Mouse (Mus musculus) thymus, postnatal 4 days (tissue): ENCODE measurements around the gene Slc30a2.
"Not testable (repeated sequence)": the region's sequence is repeated elsewhere in the genome, so short reads cannot be mapped to it uniquely, and the experiment has no call there.

Experiments
- DNase-seq: peaks from one replicate; pipeline ENCODE4 v3.0.0; 2021

Gene Slc30a2

DNA sequence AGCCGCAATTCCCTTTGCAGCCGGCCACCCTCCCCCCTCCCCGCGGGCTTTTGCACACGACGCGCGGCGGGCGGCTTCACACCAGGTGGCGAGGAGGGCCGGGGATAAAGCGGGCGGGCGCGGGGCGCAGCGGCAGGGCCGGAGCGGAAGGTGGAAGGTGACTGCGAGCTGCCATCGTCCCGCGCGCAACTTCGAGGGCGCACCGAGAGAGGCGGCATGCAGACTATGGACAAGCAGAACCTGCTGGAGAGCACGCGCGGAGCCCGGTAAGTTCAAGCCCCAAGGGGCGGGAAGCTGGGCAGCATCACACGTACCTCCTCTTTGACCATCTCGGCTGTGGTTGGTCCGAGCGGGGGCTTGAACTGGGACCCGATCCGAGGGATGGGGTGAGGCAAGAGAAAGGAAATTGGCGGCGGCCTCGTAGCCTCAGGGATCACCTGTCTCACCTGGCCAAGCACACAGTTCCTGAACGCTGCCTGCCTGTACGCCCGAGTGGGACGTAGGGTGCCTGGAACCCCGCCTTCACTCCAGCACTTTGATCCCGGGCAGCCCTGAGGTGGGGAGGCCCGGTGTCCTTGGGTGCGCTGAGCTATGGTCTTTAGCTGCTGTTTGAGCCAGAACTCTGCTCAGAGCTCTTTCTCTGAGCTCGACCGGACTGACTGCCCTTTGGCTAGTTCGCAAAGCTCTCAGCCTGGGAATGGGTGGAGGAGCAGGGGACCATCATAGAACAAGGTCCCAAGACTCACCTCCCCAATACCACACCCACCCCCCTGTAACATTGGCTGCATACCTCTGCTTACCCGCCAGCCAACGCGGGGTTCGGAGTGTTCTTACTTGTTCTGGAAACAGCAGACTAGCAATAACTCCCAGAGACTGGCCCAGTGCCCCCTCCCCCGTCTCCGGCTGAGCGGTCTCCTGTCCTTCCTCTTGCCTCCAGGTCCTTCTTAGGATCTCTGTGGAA lies at the start of gene Slc30a2:
Gene Slc30a2, plus strand, starts transcription at position 111 of the 961 bp plus-strand sequence.
- DNase-seq, result peak; percentile 58

DNA sequence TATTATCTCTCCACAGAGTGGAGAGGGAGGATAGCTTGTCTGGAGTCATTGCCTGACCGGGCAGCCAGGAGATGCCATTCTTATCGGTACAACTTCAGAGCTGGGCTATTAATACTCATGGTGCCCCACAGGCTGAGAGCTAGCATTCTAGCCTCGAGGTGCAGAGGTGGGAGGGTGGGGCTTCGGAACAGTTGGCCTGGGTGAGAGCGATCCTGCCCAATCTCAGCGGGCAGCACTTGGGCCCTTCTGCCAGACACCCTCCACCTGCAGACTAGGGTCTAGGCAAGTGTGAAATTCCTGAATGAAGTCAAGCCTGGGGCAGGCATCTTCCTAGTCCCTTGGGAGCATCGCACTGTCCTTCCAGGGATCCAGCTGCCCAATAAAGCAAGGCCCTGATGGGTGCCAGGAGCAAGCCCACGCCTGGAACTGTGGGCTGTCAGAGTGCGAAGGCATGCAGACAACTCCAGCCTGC lies 49.3 kb upstream of the Slc30a2 start:
- no peak for DNase-seq

DNA sequence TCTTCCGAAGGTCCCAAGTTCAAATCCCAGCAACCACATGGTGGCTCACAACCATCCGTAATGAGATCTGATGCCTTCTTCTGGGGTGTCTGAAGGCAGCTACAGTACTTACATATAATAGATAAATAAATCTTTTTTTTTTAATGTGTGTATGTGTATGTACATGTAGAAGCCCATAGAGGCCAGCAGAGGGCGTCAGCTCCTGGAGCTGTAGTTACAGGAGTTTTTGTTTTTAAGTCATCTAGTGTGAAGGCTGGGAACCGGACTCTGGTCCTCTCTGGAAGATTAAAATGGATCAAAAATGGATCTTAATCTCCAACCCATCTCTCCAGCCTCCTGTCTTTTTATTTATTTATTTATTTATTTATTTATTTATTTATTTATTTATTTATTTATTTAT lies 46.9 kb upstream of the Slc30a2 start:
- not testable (repeated sequence) for DNase-seq

DNA sequence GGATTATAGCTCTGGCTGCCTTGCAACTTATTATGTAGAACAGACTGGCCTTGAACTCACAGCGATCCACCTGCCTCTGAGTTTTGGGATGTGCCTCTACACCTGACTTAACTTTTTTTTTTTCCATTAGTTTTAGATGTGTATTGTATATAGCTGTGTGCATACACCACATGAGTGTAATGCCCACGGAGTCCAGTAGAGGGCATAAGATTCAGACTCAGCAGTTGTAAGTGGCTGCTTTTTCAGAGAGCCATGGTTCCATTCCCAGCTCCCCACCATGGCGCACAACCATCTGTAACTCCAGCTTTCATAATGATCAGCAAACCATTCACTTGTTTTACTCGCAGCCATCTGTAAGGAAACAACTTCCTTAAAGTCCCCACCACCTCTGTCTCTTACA lies 46.5 kb upstream of the Slc30a2 start:
- DNase-seq, result peak; percentile 35

DNA sequence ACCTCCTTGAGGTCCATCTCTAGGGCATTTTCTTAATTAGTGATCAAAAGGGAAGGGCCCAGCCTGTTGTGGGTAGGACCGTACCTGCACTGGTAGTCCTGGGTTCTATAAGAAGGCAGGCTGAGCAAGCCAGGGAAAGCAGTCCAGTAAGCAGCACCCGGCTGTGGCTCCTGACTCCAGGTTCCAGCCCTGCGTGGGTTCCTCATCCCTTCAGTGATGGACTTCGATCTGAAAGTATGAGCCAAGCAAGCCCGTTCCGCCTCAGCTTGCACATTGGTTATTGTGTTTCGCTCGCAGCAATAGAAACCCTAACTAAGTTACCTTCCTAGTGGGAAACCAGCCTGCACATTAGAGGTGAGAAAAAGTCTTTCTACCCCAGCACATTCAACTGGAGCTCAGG lies 45.6 kb upstream of the Slc30a2 start:
- DNase-seq, result no peak

DNA sequence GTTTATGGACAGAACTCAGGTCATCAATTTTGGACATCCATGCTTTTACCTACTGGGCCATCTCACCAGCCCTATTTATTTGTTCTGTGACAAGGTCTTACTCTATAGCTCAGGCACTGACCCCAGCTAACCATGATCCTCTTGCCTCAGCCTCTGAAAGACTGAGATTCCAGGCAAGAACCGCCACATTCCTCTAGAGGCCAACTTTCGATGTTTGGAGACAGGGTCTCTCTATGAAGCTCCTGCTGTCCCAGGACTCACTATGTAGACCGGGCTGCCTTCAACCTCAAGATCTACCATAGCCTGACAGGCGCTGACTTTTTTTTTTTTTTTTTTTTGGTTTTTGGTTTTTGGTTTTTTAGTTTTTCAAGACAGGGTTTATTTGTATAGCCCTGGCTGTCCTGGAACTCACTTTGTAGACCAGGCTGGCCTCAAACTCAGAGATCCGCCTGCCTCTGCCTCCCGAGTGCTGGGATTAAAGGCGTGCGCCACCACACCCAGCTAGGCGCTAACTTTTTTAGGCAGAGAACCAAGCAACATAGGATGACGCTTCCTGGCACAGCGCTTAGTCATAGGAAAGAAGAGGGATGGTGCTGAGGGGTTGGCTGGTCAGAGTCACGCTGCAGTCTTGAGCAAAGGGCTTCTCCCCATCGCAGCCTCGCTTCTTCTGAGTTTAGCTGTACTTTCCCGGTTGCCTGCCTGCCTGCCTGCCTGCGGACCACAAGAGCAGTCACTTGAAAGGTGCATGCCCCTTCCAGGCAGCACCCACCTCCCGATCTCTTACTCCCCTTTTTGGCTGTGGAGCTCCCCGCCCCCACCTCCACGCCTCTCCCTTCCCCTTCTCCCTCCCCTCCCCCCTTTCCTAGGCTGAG lies 44.1 kb upstream of the Slc30a2 start:
- no peak for DNase-seq

DNA sequence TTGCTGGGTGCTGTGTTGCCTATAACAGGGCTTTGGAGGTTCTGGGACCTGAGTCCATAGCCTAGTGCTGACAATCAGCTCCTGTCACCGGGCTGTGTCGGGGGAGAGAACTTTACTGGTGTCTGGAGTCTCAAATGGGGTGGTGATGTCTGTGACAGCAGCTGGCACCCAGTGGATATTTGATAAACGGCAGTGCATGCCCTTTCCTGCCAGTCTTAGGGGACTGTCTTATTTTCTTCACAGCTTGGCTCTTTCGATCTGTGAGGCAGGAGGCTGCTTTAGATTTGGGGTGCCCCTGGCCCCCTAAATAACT lies 43.5 kb upstream of the Slc30a2 start:
- no peak for DNase-seq

DNA sequence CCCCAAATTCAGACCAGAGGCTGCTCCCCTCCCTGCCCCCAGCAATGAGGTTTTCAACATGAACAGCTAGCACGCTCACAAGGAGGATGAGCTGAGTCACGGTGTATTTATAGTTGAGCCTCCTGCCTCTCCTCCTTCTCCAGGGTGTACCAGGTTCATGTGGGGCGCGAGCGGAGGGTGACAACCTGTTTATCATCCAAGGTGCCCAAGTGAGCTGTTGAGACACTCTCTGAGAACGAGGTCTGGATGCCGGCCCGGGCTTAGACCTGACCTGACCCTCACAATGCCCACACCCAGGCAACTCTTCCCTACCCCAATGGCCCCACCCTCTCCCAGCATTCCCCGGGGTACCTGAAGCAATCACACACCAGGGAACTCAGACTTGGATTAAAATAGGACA lies 42.7 kb upstream of the Slc30a2 start:
- DNase-seq, result no peak

DNA sequence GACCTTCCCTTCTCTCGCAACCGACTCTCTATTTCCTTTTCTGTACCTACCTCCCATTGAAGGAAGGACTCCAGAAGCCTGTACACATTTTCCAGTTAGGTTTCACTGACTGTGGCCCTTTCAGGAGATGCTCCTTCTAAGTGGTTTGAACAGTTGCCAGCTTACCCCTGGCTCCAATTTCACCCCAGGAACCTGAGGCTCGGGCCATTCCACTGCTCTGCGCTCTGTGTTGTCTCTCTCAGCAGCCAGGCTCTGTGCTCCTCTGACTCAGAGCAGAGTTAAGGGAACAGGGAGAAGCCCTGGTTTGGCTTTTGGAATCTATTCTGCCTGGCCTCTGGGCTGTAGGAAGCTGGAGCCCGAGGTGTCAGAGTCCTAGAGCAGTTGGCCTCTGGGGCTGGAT lies 40.9 kb upstream of the Slc30a2 start:
- no peak for DNase-seq

DNA sequence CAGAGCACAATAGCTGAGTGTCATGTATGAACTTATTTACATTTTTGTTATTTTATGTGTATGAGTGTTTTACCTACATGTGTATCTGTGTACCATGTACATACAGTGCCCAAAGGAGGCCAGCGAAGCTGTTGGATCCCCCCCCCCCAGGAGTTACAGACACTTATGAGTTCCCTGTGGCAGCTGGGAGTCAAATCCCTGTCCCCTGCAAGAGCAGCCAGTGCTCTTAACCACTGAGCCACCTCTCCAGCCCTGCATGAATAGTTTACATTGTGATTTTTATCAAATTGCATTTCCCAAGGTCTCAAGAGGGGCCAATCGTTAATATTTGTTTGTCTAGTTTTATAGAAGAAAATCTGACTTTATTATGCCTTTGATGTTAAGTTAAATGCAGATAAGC lies 36.0 kb upstream of the Slc30a2 start:
- no peak for DNase-seq

DNA sequence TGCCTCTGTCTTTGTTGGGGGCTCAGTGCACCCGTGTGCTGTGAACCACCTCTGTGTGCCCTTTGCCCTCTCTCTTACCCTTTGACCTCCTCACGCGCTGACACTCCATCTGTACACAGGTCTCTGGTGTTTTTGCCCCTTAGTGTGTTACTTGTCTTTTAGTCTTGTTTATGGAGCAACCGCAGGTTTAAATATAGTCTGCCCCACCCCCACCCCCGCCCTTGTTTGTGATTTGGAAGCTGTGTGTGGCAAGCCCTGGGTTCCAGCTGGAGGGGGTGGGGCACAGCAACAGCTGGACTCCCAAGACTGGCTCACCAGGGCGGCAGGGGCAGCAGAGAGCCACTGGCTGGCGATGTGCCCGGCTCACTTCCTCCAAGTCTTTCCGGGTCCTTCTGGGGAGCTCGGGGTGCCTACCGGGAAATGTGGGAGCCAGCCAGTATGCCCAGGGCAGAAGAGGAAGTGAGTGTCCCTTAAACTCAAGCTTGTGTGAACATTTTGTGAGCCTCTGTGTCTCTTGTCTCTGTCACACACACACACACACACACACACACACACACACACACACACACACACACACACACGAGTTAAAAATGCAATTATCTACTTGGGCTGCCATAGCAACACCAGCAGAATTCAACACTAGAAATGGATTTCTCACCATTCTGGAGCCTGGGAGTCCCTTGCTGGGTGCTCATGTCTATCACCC lies 35.5 kb upstream of the Slc30a2 start:
- peak; percentile 59 for DNase-seq

DNA sequence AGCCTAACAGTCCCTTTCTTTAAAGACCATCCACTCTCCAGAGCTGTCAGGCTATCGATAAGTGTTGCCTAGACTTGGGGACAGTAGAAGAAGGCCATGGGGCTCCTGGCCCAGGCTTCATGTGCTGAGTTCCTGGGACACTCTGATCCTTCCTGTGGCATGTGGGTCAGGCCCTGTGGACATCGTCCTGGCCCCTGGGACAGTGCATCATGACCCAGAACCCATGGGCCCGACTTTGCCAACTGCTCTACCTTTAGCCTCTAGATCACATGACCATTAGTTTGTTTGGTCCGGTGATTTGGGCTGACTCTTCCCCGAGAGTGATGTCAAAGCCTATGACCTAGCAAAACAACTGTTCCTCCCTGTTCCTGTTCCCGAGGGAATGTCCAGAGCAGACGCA lies 32.9 kb upstream of the Slc30a2 start:
- no peak for DNase-seq

DNA sequence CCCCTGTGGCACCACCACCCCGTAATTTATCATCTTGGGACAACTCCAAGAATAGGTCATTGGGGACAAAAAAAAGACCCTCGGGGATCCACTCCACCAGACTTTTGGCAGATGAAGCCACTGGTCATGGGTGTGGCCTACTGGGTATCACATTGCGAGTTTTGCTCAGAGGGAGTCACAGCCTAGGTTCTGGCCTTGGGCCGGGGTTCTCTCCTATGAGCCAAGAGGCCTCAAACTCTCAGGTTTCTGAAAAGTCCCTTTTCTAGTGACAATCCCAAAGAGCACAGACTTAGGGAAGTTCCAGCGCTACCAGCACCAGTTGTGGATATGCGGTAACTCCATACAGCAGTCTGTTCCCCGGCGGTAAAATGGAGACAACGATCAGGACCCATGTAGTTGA lies 32.3 kb upstream of the Slc30a2 start:
- no peak for DNase-seq

DNA sequence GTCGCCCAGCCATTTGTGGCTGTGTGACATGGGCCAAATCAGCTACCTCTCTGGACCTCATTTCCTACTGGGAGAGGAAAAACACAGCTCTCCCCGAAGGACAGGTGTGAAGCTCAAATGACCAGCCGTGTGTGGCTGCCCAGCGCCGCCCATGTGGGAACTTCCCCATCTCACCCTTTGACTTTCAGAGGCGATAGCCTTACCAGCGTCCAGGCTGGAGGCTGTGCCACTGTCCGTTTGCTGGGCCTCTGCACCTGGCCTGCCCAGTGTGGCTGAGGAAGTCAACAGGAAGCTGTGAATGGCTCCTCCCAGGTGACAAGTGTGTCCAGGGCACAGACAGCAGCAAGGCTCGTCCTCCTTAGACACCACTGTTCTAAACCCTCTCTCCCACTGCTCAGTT lies 31.2 kb upstream of the Slc30a2 start:
- DNase-seq, result no peak

DNA sequence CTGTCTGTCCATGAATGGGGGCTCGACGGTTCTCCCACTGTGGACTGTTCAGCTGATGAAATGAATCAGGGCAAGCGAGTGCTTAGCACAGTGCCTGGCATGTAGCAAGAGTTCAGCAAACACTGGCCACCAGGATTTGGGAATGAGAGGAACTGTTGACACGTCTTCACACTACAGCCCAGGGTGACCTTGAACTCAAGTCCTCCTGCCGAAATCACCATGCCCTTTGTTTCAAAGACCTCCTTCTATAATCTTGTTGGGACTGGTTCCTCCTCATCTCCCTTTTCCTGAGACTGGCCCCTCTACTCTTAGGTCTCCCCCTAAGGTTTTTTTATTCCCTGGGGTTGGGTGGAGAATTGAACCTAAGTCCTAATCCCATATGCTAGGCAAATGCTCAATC lies 30.6 kb upstream of the Slc30a2 start:
- DNase-seq, result no peak

DNA sequence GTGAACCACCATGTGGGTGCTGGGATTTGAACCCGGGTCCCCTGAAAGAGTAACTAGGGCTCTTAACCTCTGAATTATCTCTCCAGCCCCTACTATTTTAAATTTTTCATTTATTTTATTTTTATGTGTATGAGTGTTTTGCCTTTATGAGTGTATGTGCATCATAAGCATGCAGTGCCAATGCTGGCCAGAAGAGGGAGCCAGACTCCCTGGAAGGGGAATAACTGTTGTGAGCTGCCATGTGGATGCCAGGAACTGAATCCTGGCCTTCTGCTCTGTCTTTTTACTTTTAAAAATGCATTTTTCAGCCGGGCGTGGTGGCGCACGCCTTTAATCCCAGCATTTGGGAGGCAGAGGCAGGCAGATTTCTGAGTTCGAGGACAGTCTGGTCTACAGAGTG lies 30.1 kb upstream of the Slc30a2 start:
- DNase-seq, result peak; percentile 52

DNA sequence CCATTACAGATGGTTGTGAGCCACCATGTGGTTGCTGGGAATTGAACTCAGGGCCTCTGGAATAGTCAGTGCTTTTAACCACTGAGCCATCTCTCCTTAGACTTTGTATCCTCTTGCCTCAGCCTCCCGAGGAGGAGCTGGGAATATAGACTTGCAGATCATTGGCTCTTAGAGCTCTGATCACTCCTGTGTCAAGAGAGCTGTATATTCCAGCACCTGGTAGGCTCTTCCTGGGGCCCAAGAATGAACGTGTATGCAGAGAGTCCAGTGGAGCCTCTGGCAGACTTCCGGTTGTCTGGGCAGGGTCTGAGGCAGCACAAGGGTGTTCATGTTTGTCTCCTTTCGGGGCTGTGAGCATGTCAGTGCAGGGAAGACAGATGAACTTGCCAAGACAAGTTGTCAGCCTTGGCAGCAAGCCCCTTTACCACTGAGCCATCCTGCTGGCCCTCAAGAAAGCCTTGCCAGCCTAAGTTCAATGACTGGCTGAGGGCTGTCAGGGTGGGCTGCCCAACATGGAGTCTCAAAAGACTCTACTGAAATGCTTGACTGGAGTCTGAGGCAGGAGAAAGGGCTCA lies 28.8 kb upstream of the Slc30a2 start:
- no peak for DNase-seq

DNA sequence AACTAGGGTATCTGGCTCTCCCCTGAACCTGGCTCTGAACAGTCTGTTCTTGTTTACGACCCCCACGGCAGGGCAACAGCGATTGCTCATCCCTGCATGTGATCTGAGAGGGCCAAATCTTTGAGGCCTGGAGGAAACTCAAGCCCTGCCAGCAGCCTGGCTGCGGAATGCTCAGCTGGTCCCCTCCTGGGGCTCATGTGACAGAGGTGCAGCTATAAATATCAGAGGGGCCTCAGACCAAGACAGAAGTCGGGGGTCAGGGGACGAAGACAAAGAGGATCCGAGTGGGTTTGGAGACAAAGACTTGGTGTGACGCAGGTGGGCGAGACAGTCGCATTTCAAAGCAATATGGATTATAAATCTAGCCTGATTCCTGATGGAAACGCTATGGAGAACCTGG lies 28.1 kb upstream of the Slc30a2 start, which contains the start of gene Trim63:
Gene Trim63, plus strand, starts transcription at position 245 of the 400 bp plus-strand sequence.
- DNase-seq, result no peak

DNA sequence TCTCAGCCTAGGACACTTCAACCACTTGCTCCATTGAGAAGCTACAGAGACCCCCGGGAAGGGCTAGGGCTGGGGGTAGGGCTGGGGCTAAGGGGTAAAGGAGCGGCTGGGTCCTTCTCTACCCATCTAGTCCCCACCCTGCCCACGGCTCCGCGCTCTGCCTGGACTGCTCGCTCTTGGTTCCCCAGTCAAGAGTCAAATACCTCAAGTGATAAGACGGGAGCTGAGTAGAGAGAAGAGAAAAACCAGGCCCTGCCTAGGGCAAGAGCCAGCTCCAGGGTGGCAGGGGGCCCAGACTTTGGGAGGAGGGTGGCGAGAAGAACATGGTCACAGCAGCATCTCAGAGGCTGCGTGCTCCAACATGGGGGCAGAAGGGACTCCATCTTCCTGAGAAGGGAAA lies 27.5 kb upstream of the Slc30a2 start:
- no peak for DNase-seq

DNA sequence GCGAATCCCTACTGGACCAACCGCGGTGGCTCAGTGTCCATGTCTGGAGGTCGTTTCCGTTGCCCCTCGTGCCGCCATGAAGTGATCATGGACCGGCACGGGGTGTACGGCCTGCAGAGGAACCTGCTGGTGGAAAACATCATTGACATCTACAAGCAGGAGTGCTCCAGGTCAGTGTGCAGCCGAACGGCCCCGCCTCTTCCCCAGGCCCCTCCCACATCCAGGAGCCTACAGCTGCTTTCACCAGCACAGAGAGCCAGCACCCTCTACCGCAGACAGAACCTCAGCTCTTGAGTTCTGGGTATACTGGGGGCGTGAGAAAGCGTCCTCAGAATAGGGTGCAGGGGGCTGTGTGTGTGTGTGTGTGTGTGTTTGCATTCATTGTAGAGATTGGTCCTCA lies 26.6 kb upstream of the Slc30a2 start:
- peak; percentile 59 for DNase-seq

DNA sequence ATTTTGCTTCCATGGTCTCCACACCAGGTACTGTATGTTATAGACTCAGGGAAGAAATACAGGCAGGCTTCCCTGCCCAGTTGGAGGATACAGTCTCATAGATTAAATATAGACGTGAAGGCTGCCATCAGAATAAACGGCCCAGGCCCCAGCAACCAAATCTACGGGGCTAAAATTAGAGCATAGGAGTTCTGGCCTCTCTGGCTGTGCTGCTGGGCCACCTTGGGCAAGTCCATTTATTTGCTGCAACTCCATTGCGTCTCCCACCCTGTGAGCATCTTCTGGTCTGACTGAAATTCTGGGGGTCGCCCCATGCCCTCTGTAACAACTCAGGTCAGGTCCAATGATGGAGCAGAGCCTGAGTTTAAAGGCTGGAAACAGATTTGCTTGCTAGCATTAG lies 23.9 kb upstream of the Slc30a2 start:
- DNase-seq, result no peak

DNA sequence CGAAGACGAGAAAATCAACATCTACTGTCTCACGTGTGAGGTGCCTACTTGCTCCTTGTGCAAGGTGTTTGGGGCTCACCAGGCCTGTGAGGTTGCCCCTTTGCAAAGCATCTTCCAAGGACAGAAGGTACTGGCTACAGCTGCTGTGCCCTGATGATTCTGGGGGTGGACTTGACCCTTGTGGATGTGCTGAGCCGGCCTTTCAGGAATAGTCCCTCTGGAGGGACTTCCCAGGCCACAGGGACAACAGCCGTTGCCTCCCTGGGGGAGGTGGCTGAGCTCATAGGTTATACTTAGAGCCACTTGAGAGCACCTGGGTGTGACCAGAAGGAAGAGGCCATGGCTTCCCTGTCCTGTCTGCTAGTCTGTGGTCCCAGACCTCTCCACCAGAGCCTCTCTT lies 23.3 kb upstream of the Slc30a2 start:
- no peak for DNase-seq

DNA sequence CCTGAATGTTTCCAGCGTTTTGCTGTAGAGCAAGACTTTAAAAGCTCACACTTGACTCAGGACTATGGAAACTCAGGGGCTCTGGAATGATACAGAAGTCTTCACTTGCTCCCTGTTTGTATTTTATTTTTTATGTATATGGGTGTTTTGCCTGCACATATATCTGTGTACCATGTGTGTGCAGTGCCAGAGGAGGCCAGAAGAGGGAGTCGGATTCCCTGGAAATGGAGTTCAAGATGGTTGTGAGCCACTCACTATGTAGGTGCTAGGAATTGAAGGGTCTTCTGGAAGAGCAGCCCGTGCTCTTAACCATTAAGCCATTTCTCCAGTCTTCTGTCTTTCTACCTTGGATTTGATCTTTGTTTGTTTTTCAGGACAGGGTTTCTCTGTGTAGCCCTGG lies 21.5 kb upstream of the Slc30a2 start:
- DNase-seq, result peak; percentile 44
